Mouse (Mus musculus) cerebellum, adult 2 months (tissue): ENCODE measurements around the gene Ugt1a5.
A peak's percentile ranks its signal among the peaks of the same experiment; 100 is the strongest.
"Not testable (repeated sequence)": the region's sequence is repeated elsewhere in the genome, so short reads cannot be mapped to it uniquely, and the experiment has no call there.

Source experiments
- CTCF ChIP-seq: fragments of 200-500 bp; IDR thresholded peaks from 2 replicates; pipeline ENCODE4 v1.5.1; 2011; ENCODE audit warnings: low read depth, mild to moderate bottlenecking, control low read depth, low read length, moderate library complexity, borderline replicate concordance; ENCODE audit not compliant: insufficient read depth
- POLR2A ChIP-seq: fragments of 200-500 bp; IDR thresholded peaks from 2 replicates; pipeline ENCODE4 v1.6.1; 2011; ENCODE audit warnings: low read length, control low read depth, borderline replicate concordance; ENCODE audit not compliant: insufficient read depth

DNA sequence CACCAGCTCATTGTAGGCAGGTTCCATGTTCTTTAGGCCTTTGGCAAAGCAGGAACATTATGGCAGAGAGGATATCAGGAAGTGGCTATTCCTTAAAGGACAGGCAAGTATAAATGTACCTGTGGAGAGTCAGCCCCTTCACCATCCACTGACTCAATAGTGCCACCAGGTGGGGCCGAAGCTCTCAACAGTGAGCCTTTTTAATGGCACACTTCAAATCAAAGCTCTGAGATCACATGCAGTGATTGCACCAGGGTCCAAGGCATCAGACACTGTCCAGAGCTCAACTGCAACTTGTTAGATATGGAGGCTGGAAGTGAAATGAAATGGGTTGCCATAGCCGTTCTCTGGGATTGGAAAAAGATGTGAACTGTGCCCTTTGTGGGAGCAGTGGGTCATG is 20.5 kb upstream of the Ugt1a5 start:
- peak; percentile 8; the same call in 1 of the 2 replicates for TF ChIP-seq CTCF
- TF ChIP-seq POLR2A: not testable (repeated sequence)
